ENCODE assay signal across 10 mouse cellular contexts in genomic region chr11:68690465-68690864, GRCm38 (mm10). TPM values are rescaled to one million over a fixed set of nuclear protein-coding genes. Genes with fewer than 3 reads are reported as not detected.
DNase-seq lines count a peak whose midpoint lies in the region; ATAC-seq and TF ChIP-seq lines count a peak whose summit lies in the region.
"Had no signal": no experiment of that assay in that cellular context is flagged by ENCODE, and none has a peak within 500 bp of the region (broad histone marks: within the 10 kb centered on the region; RNA-seq: fewer than 3 reads in every experiment).

No protein-coding gene starts in this region.

- TF ChIP-seq CTCF in kidney, postnatal 0 days (IDR thresholded peaks at IDR 0.05; ENCODE audit: low read depth): no peak

- H3K27me3 ChIP-seq in kidney, postnatal 0 days (ENCODE audit: insufficient read depth, low read length): no peaks in the 10 kb centered on the region

- DNase-seq in embryo, embryonic 11 days: peak; percentile 27
- no peak for DNase-seq in embryo, embryonic 9.5 days (ENCODE audit: extremely low spot score)
- peak; percentile 50 for DNase-seq in kidney, postnatal 0 days (ENCODE audit: low spot score)
- no peak for DNase-seq in kidney, adult 18-20 months
- DNase-seq in thymus, postnatal 14 days: peak; percentile 16
- no peak for DNase-seq in thymus, adult 18-20 months
- no peak for DNase-seq in spleen, postnatal 10 days (ENCODE audit: low spot score in 2 of 2)
- no peak for DNase-seq in left cerebral cortex, postnatal 4 days
- DNase-seq: liver had no signal

- no peak overlapping the region for H3K9ac ChIP-seq in kidney, postnatal 0 days (ENCODE audit: low read depth, low read length)

- H3K4me2 ChIP-seq in kidney, postnatal 0 days (ENCODE audit: low read length): 0 out of 2 replicates have a peak overlapping the region, but pooled peaks have one; percentile 16

- no peak overlapping the region for H3K4me3 ChIP-seq in kidney, postnatal 0 days (replicated peaks; ENCODE audit: low read depth, low read length)

- no peak for ATAC-seq in kidney, postnatal 0 days (replicated peaks; ENCODE audit: low FRiP score, low read depth)

- 58% methylated on average over 5 of the region's 5 CpGs for WGBS in kidney, postnatal 0 days

- H3K36me3 ChIP-seq in kidney, postnatal 0 days (ENCODE audit: insufficient read depth, low read length): no peaks in the 10 kb centered on the region
- H3K36me3 ChIP-seq: forebrain, embryonic 10.5 days had no signal

- H3K27ac ChIP-seq in kidney, postnatal 0 days: no peak overlapping the region

- H3K4me1 ChIP-seq in kidney, postnatal 0 days (replicated peaks; ENCODE audit: insufficient read depth, low read length): 0 out of 2 replicates have a peak, but pooled peaks cover 10% of the 10 kb centered on the region

- intact Hi-C loops in left cerebral cortex, postnatal 4 days (cut with DNase I): loop anchor here (5.0 to 10.0 kb wide), 3 partner anchors 108 to 206 kb away; no protein-coding TSS in a partner anchor

- no peaks in the 10 kb centered on the region for H3K9me3 ChIP-seq in kidney, postnatal 0 days (replicated peaks; ENCODE audit: low read length)
- H3K9me3 ChIP-seq: forebrain, embryonic 10.5 days had no signal

RNA-seq across cellular contexts. Expression of gene Myh10, which starts 0.9 kb away (rescaled TPM):
- 83.8 and 93.9 TPM in 2 replicates for polyA plus RNA-seq in kidney, postnatal 0 days (2015; fragmentation: Nextera tagmentation; extraction: Ambion mirVana)
- 100 to 1,000 TPM; 248 to 255 TPM for total RNA-seq in left cerebral cortex, postnatal 4 days (2021)

Comparison
In these comparisons a context has a peak if more than half of its experiments do, and no peak if none do; other contexts are left out.
1. DNase-seq: peak in embryo, embryonic 11 days (single experiment), kidney, postnatal 0 days (single experiment) and thymus, postnatal 14 days (single experiment); none in embryo, embryonic 9.5 days (single experiment), kidney, adult 18-20 months (single experiment), thymus, adult 18-20 months (0 of 2), spleen, postnatal 10 days (0 of 2) and left cerebral cortex, postnatal 4 days (single experiment).